Mouse (Mus musculus) retina, adult 2 months (tissue): ENCODE data around the gene Adcy9.
"Not testable (repeated sequence)": the region's sequence is repeated elsewhere in the genome, so short reads cannot be mapped to it uniquely, and the experiment has no call there.

Experiments used
- DNase-seq: peaks from one replicate; pipeline ENCODE4 v3.0.0-alpha.2; 2012; ENCODE audit warnings: low read depth, low spot score

The Adcy9 gene

DNA sequence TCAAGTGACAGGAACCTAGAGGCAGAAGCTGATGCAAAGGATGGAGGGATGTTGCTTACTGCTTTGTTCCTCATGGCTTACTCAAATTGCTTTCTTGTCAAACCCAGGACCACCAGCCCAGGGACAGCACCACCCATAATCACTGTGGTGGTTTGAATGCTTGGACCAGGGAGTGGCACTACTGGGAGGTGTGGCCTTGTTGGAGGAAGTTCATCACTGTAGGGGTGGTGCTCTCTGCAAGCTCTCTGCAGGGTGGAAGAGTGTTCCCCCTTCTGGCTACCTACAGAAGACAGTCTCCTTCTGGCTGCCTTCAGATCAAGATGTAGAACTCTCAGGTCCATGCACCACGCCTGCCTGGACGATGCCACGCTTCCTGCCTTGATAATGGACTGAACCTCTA lies 148.0 kb downstream of the Adcy9 start:
- DNase-seq, result no peak

DNA sequence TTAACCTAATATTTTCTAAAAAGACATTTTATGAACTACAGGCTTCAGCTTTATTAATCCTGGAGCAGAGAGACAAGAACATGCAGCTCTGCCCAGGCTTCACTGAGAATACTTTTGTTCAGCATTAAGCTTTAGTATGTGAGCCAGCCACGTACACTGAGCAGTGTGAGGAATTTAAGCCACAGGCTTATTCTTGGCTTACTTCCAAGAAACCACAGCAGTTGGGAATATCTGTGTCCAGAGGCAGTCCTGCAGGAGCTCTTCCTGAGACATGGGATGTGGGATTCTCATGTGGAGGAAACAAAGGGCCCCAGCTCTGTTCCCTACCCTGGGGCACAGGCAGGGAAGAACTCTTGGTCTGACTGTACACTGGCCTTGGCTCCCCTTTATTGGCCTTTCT lies 149.4 kb downstream of the Adcy9 start:
- DNase-seq, result no peak

GRCm38 (mm10) chr16:4267857-4268666 lies 152.2 kb downstream of the Adcy9 start:
- DNase-seq, result peak; percentile 32

GRCm38 (mm10) chr16:4267453-4267852 lies 152.8 kb downstream of the Adcy9 start:
- DNase-seq, result no peak

DNA sequence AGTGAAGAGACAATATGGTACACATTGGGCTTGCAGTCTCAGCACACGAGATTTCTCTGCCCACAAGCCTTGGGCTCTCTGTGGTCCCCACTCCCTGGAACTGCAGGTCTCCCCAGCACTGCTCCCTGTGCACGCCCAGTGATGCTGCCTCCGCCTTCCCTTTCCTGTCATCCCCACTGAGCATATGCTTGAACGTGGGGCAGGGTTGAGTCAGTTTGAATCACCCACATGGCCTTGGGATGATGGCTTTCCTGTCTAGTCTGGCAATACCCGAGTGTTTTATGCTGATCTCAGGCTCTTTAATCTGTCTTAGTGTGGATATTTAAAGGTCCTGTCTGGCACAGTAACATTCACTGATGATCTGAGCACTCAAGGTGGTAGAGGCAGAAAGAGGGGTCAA lies 154.9 kb downstream of the Adcy9 start:
- DNase-seq, result no peak

DNA sequence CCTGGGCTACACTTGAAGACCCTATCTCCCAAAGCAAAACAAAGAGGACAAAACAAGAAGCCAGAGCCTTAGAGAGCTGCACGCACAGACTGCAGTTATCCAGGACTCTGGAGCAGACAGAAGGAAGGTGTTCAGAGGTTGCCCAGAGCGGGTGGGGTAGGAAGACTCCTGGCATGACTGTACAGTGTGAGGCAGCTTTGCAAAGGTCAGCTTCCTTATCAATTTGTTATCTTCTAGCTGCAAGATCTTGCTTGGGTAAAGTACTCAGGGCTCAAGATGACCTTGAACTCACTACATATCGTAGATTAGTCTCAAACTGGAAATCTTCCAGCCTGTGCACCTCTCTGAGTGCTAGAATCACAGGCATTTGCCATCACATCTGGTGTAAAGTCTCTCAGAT lies 156.8 kb downstream of the Adcy9 start:
- no peak for DNase-seq

DNA sequence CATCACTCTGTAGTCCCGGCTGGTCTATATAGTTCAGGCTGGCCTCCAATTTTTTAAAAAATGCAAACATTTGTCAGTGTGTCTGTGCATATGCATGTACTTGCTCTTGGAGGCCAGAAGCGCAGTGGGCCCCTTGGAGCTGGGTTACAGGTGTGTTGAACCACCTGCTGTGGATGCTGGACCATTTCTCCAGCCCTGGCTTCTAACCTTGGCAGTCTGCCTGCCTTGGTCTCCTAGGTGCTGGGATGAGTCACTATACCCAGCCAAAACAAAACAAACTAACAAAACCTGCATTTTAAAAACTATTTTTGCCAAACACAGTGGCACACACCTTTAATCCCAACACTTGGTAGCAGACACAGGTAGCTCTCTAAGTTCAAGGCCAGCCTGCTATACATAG lies 162.8 kb downstream of the Adcy9 start:
- no peak for DNase-seq

DNA sequence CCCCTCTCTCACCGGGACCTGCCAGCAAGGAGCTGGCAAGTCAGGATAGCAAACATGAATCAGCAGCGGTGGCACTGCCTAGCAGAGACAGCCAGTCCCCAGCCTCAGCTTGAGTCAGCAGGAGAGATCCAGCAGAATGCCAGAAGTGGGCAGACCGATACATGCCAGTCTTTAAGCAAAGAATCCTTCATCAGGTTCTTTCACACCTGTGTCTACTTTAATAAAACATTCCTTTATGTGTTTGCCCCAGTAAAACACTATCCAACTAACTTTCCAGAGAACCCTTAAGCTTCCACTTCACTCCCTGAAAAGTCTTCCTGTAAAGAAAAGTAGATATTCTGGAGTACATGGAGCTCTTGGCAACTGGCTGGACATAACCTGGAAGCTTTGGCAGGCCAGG lies 171.5 kb downstream of the Adcy9 start:
- no peak for DNase-seq

GRCm38 (mm10) chr16:4245241-4245640 lies 175.1 kb downstream of the Adcy9 start:
- not testable (repeated sequence) for DNase-seq
